Mouse (Mus musculus) testis, adult 2 months (tissue): ENCODE measurements around the gene Slc35e4.

ENCODE experiments used
- CTCF ChIP-seq: fragments of 200-500 bp; IDR thresholded peaks from 2 replicates; pipeline ENCODE4 v1.5.1; 2012; ENCODE audit warnings: low read depth, mild to moderate bottlenecking, inconsistent platforms, low read length, moderate library complexity; ENCODE audit not compliant: control insufficient read depth, insufficient read depth, insufficient replicate concordance
- POLR2A ChIP-seq: fragments of 200-500 bp; IDR thresholded peaks from 2 replicates; pipeline ENCODE4 v1.6.1; 2012; ENCODE audit warnings: low read depth, mild to moderate bottlenecking, inconsistent platforms, low read length, moderate library complexity; ENCODE audit not compliant: control insufficient read depth

- TF ChIP-seq CTCF = no peak
- no peak for TF ChIP-seq POLR2A
Observed at GRCm38 (mm10) chr11:3903046-3903445, 11.4 kb downstream of the Slc35e4 start.
